Mouse (Mus musculus) kidney, postnatal 0 days (tissue): ENCODE measurements around the gene Coch. TPM values are rescaled to one million over a fixed set of nuclear protein-coding genes. Genes with fewer than 3 reads are reported as not detected.
"Not testable (repeated sequence)": the region's sequence is repeated elsewhere in the genome, so short reads cannot be mapped to it uniquely, and the experiment has no call there.

Source experiments
- ATAC-seq: fragments of 200-750 bp; cut with Nextera tagmentation; replicated peaks from 2 replicates; pipeline ENCODE4 v1.8.0; 2017; ENCODE audit warnings: low read depth, moderate number of reproducible peaks, moderate TSS enrichment, moderate library complexity; ENCODE audit not compliant: low FRiP score
- DNase-seq: peaks from one replicate; pipeline ENCODE4 v3.0.0-alpha.2; 2016; ENCODE audit warnings: low spot score
- H3K27ac ChIP-seq: fragments of 300-500 bp; sonication (generic); 2 replicates; pipeline ENCODE4 v1.5.1; 2014; ENCODE audit warnings: mild to moderate bottlenecking
- H3K27me3 ChIP-seq: fragments of 300-500 bp; sonication (generic); 2 replicates; pipeline ENCODE4 v1.6.1; 2014; ENCODE audit warnings: low read length, mixed read lengths; ENCODE audit not compliant: insufficient read depth
- H3K36me3 ChIP-seq: fragments of 300-500 bp; sonication (generic); 2 replicates; pipeline ENCODE4 v1.6.1; 2014; ENCODE audit warnings: low read length, mixed read lengths; ENCODE audit not compliant: insufficient read depth
- H3K4me1 ChIP-seq: fragments of 300-500 bp; sonication (generic); replicated peaks from 2 replicates; pipeline ENCODE4 v1.6.1; 2014; ENCODE audit warnings: antibody characterized with exemption, low read length, mixed read lengths; ENCODE audit not compliant: insufficient read depth
- H3K4me2 ChIP-seq: fragments of 300-500 bp; sonication (generic); 2 replicates; pipeline ENCODE4 v1.6.1; 2014; ENCODE audit warnings: mild to moderate bottlenecking, low read length, moderate library complexity, mixed read lengths
- H3K4me3 ChIP-seq: fragments of 300-500 bp; sonication (generic); replicated peaks from 2 replicates; pipeline ENCODE4 v1.5.1; 2014; ENCODE audit warnings: low read depth, low read length
- H3K9ac ChIP-seq: fragments of 300-500 bp; sonication (generic); 2 replicates; pipeline ENCODE4 v1.6.1; 2014; ENCODE audit warnings: low read depth, low read length
- H3K9me3 ChIP-seq: fragments of 300-500 bp; sonication (generic); replicated peaks from 2 replicates; pipeline ENCODE4 v1.6.1; 2016; ENCODE audit warnings: low read length, inconsistent platforms, mixed read lengths
- CTCF ChIP-seq: IDR thresholded peaks from 2 replicates; pipeline ENCODE4 v1.5.1; 2016; ENCODE audit warnings: antibody characterized with exemption, low read depth, mild to moderate bottlenecking, moderate library complexity
- WGBS: fragments of 180-500 bp; shearing (Covaris S2); extraction: QIAGEN DNeasy Blood & Tissue Kit; methylation state at CpG from one replicate; pipeline ENCODE4 v1.1.7; 2014; 5-methylcytosine and 5-hydroxymethylcytosine counted together
- polyA plus RNA-seq: library from polyadenylated mRNA; unstranded; fragments of >200 nt; fragmentation: Nextera tagmentation; extraction: Ambion mirVana; gene quantifications from 2 replicates; pipeline ENCODE4 v1.2.1, GENCODE M21; 2015

The Coch gene
- polyA plus RNA-seq, 1 experiment from 2014 or later: 1.9 TPM

GRCm38 (mm10) chr12:51569944-51570343, 23.2 kb upstream of the Coch start:
- H3K4me3 ChIP-seq: no peak overlapping the region
- no peak for ATAC-seq
- no peak for DNase-seq
- no peak overlapping the region for H3K27ac ChIP-seq
- no peak overlapping the region for H3K4me2 ChIP-seq
- 70% methylated on average over 7 of the region's 7 CpGs for WGBS
- no peaks in the 10 kb centered on the region for H3K27me3 ChIP-seq
- no peaks in the 10 kb centered on the region for H3K9me3 ChIP-seq
- no peak overlapping the region for H3K9ac ChIP-seq
- H3K4me1 ChIP-seq: no peaks in the 10 kb centered on the region
- H3K36me3 ChIP-seq: no peaks in the 10 kb centered on the region
- no peak for TF ChIP-seq CTCF

DNA sequence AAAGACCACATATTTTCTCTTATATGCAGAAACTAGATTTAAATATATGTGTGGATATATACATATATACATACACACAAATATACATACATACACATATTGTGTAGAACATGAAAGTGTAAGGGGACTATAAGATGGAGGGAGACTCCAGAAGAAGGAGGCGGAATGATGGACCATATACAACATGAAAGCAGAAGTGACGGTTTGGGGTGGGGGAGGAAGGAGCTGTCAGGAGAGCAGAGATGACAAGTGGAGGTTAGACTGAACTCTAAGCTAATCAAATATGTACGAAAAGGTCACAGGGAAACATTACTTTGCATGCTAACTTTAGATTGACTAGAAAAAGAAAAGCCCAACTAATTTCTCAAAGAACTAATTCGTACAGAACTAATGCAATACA, 20.5 kb upstream of the Coch start:
- H3K9me3 ChIP-seq: no peaks in the 10 kb centered on the region
- no peak overlapping the region for H3K4me2 ChIP-seq
- H3K36me3 ChIP-seq: no peaks in the 10 kb centered on the region
- ATAC-seq (no peak), DNase-seq (no peak)
- 75% methylated on average over 4 of the region's 4 CpGs for WGBS
- H3K9ac ChIP-seq: no peak overlapping the region
- no peak for TF ChIP-seq CTCF
- H3K4me1 ChIP-seq: no peaks in the 10 kb centered on the region
- no peak overlapping the region for H3K27ac ChIP-seq
- no peaks in the 10 kb centered on the region for H3K27me3 ChIP-seq
- H3K4me3 ChIP-seq: no peak overlapping the region

- H3K27me3 ChIP-seq, H3K27ac ChIP-seq, ATAC-seq, H3K9me3 ChIP-seq, DNase-seq, H3K9ac ChIP-seq, H3K4me1 ChIP-seq, H3K36me3 ChIP-seq, H3K4me2 ChIP-seq, H3K4me3 ChIP-seq: not testable (repeated sequence)
- WGBS: 92% methylated on average over 2 of the region's 2 CpGs
Measured at GRCm38 (mm10) chr12:51577816-51578215, 15.3 kb upstream of the Coch start.

DNA sequence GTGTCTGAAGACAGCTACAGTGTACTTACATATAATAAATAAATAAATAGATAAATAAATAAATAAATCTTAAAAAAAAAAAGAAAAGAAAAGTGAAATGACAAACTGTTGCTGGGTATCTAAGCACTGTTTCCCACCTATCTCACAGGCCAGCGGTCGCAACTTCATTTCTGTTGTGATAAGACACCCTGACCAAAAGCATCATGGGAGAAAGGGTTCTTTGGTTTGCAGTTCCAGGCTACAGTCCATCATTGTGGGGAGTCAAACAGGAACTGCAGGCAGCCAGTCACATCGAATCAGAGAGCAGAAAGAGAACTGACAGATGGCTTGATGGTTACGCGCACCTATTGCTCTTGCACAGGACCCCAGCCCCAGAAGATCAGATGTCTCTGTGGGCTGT, 3.9 kb upstream of the Coch start:
- DNase-seq: no peak
- no peaks in the 10 kb centered on the region for H3K9me3 ChIP-seq
- no peak for ATAC-seq
- peaks cover 4% of the 10 kb centered on the region; the same call in 1 of the 2 replicates for H3K27me3 ChIP-seq
- no peak overlapping the region for H3K27ac ChIP-seq
- peaks cover 8% of the 10 kb centered on the region; the same call in 1 of the 2 replicates for H3K4me1 ChIP-seq
- H3K36me3 ChIP-seq: no peaks in the 10 kb centered on the region
- no peak overlapping the region for H3K9ac ChIP-seq
- no peak overlapping the region for H3K4me3 ChIP-seq
- no peak overlapping the region for H3K4me2 ChIP-seq
- 80% methylated on average over 5 of the region's 5 CpGs for WGBS
- no peak for TF ChIP-seq CTCF

DNA sequence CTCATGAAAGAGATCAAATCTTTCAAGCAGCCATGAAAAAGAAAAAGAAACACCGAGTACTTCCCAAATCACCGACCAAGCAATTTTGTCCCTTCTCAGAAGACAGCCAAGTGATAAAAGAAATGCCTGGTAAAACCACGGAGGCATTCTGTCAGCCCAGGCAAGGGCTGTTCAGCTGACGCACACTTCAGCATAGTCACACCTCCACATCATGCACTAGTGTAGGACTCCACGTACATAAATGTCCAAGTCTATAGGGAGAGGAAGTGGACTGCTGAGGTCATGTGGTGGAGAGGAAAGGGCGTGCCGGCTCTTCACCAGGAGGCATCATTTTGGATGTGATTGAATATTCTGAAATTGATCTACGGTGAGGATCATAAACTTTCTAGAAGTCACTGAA, 1.2 kb upstream of the Coch start:
- no peaks in the 10 kb centered on the region for H3K36me3 ChIP-seq
- no peak overlapping the region for H3K4me2 ChIP-seq
- 57% methylated on average over 8 of the region's 8 CpGs for WGBS
- peaks cover 8% of the 10 kb centered on the region; the same call in 1 of the 2 replicates for H3K4me1 ChIP-seq
- H3K4me3 ChIP-seq: no peak overlapping the region
- H3K27me3 ChIP-seq: peaks cover 18% of the 10 kb centered on the region
- H3K9ac ChIP-seq: no peak overlapping the region
- TF ChIP-seq CTCF: no peak
- DNase-seq: no peak
- no peak for ATAC-seq
- H3K27ac ChIP-seq: no peak overlapping the region
- no peaks in the 10 kb centered on the region for H3K9me3 ChIP-seq

DNA sequence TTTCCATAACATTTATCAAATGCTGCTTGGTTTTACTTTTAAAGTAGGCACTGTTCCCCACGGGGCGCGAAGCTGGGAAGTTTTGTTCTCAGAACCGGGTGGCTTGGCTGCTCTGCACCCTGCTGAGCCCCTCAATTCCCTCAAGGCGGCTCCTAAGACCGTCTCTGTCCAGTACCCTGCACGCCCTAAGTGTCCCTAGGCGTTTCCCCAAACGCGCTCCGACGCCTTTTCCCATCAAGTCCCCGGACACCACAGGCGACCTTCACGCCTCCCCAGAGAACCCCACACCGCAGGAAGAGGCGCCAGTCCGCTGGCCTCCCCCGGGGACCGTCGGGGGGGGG, 283 bp upstream of the Coch start:
- Histone ChIP-seq H3K27me3 (peaks cover 18% of the 10 kb centered on the region), H3K4me2 (peak overlapping the region; percentile 95), H3K4me1 (peaks cover 8% of the 10 kb centered on the region; the same call in 1 of the 2 replicates), H3K27ac (no peak overlapping the region), H3K4me3 (peak overlapping the region; percentile 57), H3K9me3 (no peaks in the 10 kb centered on the region), H3K36me3 (no peaks in the 10 kb centered on the region), H3K9ac (0 out of 2 replicates have a peak overlapping the region, but pooled peaks have one; percentile 35)
- 1% methylated on average over 20 of the region's 21 CpGs for WGBS
- DNase-seq: no peak
- TF ChIP-seq CTCF: no peak
- peak; percentile 59 for ATAC-seq

DNA sequence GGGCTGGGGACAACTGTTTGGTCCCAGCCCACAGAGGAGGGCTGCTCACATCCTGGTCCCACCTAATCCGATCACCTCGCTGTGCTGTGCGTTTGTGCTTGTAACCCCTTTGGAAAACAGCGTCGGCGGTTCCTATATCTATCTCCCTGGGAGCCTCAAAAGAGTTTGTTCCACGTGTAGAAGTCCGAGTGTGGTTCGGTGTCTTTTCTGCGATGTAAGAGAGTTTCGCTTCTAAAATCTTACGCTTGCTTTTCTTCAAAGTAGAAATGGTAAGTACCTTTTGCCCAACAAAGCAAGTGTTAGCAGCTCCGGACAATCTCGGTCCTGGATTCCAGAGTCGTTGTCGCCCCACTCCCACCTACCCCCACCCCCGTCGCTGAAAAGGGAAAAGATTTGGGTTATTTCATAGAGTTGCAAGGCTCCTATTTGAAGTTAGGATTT, 909 bp downstream of the Coch start:
- Histone ChIP-seq H3K4me3 (peak overlapping the region; percentile 57), H3K4me1 (peaks cover 8% of the 10 kb centered on the region; the same call in 1 of the 2 replicates), H3K4me2 (peak overlapping the region; percentile 95), H3K27me3 (peaks cover 18% of the 10 kb centered on the region), H3K36me3 (no peaks in the 10 kb centered on the region), H3K9me3 (no peaks in the 10 kb centered on the region), H3K27ac (no peak overlapping the region), H3K9ac (0 out of 2 replicates have a peak overlapping the region, but pooled peaks have one; percentile 13)
- DNase-seq: peak; percentile 11
- no peak for ATAC-seq
- no peak for TF ChIP-seq CTCF
- 2% methylated on average over 18 of the region's 18 CpGs for WGBS
